Mouse (Mus musculus): ENCODE measurements around the gene Slc39a3. TPM values are rescaled to one million over a fixed set of nuclear protein-coding genes. Genes with fewer than 3 reads are reported as not detected.

The Slc39a3 gene
- 18.5 and 21.8 TPM in 2 replicates for polyA plus RNA-seq (2012; rRNA removed)

DNA sequence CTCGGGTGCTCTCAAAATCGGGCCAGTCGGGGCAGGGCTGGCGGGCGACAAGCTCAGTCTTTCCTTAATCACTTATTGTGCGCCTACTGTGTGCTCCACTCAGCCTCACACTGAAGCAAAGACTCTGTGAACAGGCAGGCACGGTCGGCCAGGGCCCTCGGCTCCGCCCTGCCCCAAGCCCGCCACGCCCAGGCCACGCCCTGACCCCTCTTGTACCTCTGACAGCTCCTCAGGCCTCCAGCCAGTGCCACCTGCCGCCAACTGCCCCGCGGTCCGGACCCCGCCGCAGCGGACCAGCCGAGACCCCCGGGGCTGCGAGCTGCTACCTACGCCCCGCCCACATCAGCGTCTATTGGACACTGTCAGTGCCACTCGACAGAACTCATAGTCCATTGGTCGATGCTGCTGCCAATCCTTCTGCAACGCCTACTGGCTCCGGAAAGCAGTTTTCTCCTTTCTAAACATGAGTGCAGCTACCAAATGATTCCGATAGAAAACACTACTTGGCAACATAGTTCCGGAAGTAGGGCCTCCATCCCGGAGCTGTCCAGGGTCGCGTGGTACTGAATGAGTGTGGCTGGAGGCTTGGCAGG is at the start of gene Slc39a3:
Gene Slc39a3 (minus strand): TSS at position 439 of the 593 bp plus-strand sequence.

DNA sequence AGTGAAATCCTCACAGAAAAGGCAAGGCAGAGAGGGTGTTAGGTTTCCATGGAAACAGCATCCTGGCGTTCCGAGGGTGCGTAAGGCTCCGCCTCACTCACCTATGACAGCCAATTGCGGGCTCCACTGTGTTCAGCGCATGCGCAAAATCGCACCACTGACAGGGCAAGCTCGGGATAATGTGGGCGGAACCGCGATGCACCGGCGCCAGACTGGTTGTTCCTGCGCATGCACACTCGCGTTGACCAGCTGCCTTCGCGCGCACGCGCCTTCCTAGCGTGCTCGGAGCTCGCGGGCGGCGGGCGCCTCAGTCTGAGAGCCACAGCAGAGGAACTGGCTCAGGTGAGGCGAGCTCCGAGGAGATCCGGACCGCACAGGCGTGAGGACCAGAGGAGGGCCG is 32.6 kb upstream of the Slc39a3 start, which contains the start of gene Thop1:
Gene Thop1 (plus strand): TSS at position 200 of the 400 bp plus-strand sequence.

GRCm38 (mm10) chr10:81059603-81060543 is 22.6 kb upstream of the Slc39a3 start, which contains the start of gene Sgta:
Gene Sgta, minus strand, starts transcription at chr10:81060181.

DNA sequence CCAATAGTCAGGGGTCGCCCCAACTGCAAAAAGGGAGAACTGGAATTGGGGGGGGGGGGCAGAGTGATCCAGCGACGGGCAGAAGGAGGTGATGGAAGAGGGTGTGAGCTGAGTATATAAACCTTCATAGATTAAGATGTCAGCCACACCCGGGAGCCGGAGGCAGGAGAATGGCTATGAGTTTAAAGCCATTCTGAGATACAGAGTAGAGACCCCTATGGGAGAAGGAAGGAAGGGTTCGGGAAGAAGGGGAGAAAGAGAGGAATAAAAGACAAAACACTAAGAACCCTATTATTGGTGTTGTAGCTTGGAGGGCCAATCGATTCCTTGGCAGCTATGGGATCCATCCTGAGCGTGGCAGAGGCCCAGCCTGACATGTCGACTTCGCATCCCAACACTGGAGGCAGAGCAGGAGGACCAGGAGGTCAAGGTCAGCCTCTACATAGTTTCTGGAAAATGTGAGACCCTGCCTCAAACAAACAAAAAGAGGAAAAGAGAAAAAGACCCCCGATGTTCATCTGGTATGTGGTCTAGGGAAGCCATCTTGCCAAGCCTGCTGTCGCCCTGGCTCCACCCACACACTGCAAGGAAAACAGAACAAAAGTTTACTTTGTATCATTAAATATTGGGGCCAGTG is 11.5 kb downstream of the Slc39a3 start, which contains the start of gene Diras1:
Gene Diras1 (minus strand): TSS at position 24 of the 637 bp plus-strand sequence.

GRCm38 (mm10) chr10:81014393-81015384 is 22.5 kb downstream of the Slc39a3 start, which contains the start of gene Gng7:
Gene Gng7, minus strand, starts transcription at chr10:81014945.

Other genes starting within 250 kb of the Slc39a3 start
- gene Sf3a2, start 239.2 kb downstream of the Slc39a3 start, polyA plus RNA-seq (2012; rRNA removed), result 28.3 and 33.0 TPM in 2 replicates
- gene Plekhj1, start 238.8 kb downstream of the Slc39a3 start, polyA plus RNA-seq (2012; rRNA removed), result 26.0 and 33.2 TPM in 2 replicates
- 11.5 and 23.8 TPM in 2 replicates for gene Amh, start 232.2 kb downstream of the Slc39a3 start, polyA plus RNA-seq (2012; rRNA removed)
- gene Jsrp1, start 223.9 kb downstream of the Slc39a3 start, polyA plus RNA-seq (2012; rRNA removed), result 2.5 and 3.3 TPM in 2 replicates
- gene Oaz1, start 210.8 kb downstream of the Slc39a3 start, polyA plus RNA-seq (2012; rRNA removed), result 614 and 821 TPM in 2 replicates
- 0.53 and 0.84 TPM in 2 replicates for gene Lingo3, start 193.4 kb downstream of the Slc39a3 start, polyA plus RNA-seq (2012; rRNA removed)
- 58.8 and 71.4 TPM in 2 replicates for gene Lsm7, start 182.2 kb downstream of the Slc39a3 start, polyA plus RNA-seq (2012; rRNA removed)
- 48.6 and 56.7 TPM in 2 replicates for gene Sppl2b, start 182.2 kb downstream of the Slc39a3 start, polyA plus RNA-seq (2012; rRNA removed)
- 19.4 and 39.8 TPM in 2 replicates for gene Tmprss9, start 165.6 kb downstream of the Slc39a3 start, polyA plus RNA-seq (2012; rRNA removed)
- gene Timm13, start 136.5 kb downstream of the Slc39a3 start, polyA plus RNA-seq (2012; rRNA removed), result 106 and 120 TPM in 2 replicates
- gene Lmnb2, start 119.2 kb downstream of the Slc39a3 start, polyA plus RNA-seq (2012; rRNA removed), result 15.5 and 17.3 TPM in 2 replicates
- gene Gadd45b, start 107.4 kb downstream of the Slc39a3 start, polyA plus RNA-seq (2012; rRNA removed), result 13.8 and 21.5 TPM in 2 replicates
- 0.71 and 1.1 TPM in 2 replicates for gene Gng7, start 22.5 kb downstream of the Slc39a3 start, polyA plus RNA-seq (2012; rRNA removed)
- gene Diras1, start 11.8 kb downstream of the Slc39a3 start, polyA plus RNA-seq (2012; rRNA removed), result 0.29 and 0.37 TPM in 2 replicates
- 106 and 140 TPM in 2 replicates for gene Sgta, start 22.8 kb upstream of the Slc39a3 start, polyA plus RNA-seq (2012; rRNA removed)
- 63.0 and 106 TPM in 2 replicates for gene Thop1, start 32.6 kb upstream of the Slc39a3 start, polyA plus RNA-seq (2012; rRNA removed)
- 2.0 and 3.8 TPM in 2 replicates for gene Creb3l3, start 61.4 kb upstream of the Slc39a3 start, polyA plus RNA-seq (2012; rRNA removed)
- gene Map2k2, start 68.5 kb upstream of the Slc39a3 start, polyA plus RNA-seq (2012; rRNA removed), result 190 and 419 TPM in 2 replicates
- gene Zbtb7a, start 97.8 kb upstream of the Slc39a3 start, polyA plus RNA-seq (2012; rRNA removed), result 48.3 and 79.2 TPM in 2 replicates
- gene Pias4, start 130.5 kb upstream of the Slc39a3 start, polyA plus RNA-seq (2012; rRNA removed), result 25.3 and 28.0 TPM in 2 replicates
- gene Eef2, start 139.2 kb upstream of the Slc39a3 start, polyA plus RNA-seq (2012; rRNA removed), result 532 and 619 TPM in 2 replicates
- 62.9 and 105 TPM in 2 replicates for gene Dapk3, start 145.6 kb upstream of the Slc39a3 start, polyA plus RNA-seq (2012; rRNA removed)
- not detected in 2 replicates for gene 4930442H23Rik, start 146.4 kb upstream of the Slc39a3 start, polyA plus RNA-seq (2012; rRNA removed)
- gene Nmrk2, start 164.6 kb upstream of the Slc39a3 start, polyA plus RNA-seq (2012; rRNA removed), result 0.67 TPM in 2 replicates
- gene Atcay, start 193.4 kb upstream of the Slc39a3 start, polyA plus RNA-seq (2012; rRNA removed), result 0.15 and 0.17 TPM in 2 replicates
- gene Zfr2, start 195.7 kb upstream of the Slc39a3 start, polyA plus RNA-seq (2012; rRNA removed), result 5.2 and 6.0 TPM in 2 replicates
- gene Matk, start 215.5 kb upstream of the Slc39a3 start, polyA plus RNA-seq (2012; rRNA removed), result 1.5 and 3.0 TPM in 2 replicates
- 75.5 and 146 TPM in 2 replicates for gene Mrpl54, start 229.5 kb upstream of the Slc39a3 start, polyA plus RNA-seq (2012; rRNA removed)
- gene Apba3, start 229.5 kb upstream of the Slc39a3 start, polyA plus RNA-seq (2012; rRNA removed), result 58.9 and 73.0 TPM in 2 replicates

All from stomach, adult 2 months (tissue).